Mouse (Mus musculus) MEL (cell line): ENCODE data around the gene Gm3573.
"Not testable (repeated sequence)": the region's sequence is repeated elsewhere in the genome, so short reads cannot be mapped to it uniquely, and the experiment has no call there.

Experiments used
- CTCF ChIP-seq, 3 experiments: IDR thresholded peaks in 2 of 3; conservative IDR thresholded peaks in 1 of 3; 2 replicates each; pipeline ENCODE4 v1.5.1; 2011 to 2012; ENCODE audit warnings: low read length in 3 of 3, low read depth in 2 of 3, mild to moderate bottlenecking in 2 of 3, improper control_type of control experiment in 1 of 3, inconsistent platforms in 1 of 3, mixed read lengths in 1 of 3, moderate library complexity in 1 of 3; ENCODE audit not compliant: control insufficient read depth in 1 of 3, insufficient read depth in 1 of 3, poor library complexity in 1 of 3, severe bottlenecking in 1 of 3
- E2F4 ChIP-seq: IDR thresholded peaks from 2 replicates; pipeline ENCODE4 v1.6.1; 2011; ENCODE audit warnings: low read depth, low read length, improper control_type of control experiment, borderline replicate concordance
- MAX ChIP-seq: IDR thresholded peaks from 2 replicates; pipeline ENCODE4 v1.6.1; 2011; ENCODE audit warnings: low read length, improper control_type of control experiment
- NELFE ChIP-seq: IDR thresholded peaks from 2 replicates; pipeline ENCODE4 v1.6.1; 2011; ENCODE audit warnings: low read depth, low read length, improper control_type of control experiment
- POLR2A ChIP-seq, 2 experiments: IDR thresholded peaks; 2 replicates each; pipeline ENCODE4 v1.6.1; 2011 to 2012; ENCODE audit warnings: low read length in 2 of 2, mild to moderate bottlenecking in 2 of 2, control low read depth in 1 of 2, improper control_type of control experiment in 1 of 2, low read depth in 1 of 2, moderate library complexity in 1 of 2; ENCODE audit not compliant: control insufficient read depth in 1 of 2, insufficient read depth in 1 of 2, poor library complexity in 1 of 2
- POLR2AphosphoS5 ChIP-seq: IDR thresholded peaks from 2 replicates; pipeline ENCODE4 v1.6.1; 2012; ENCODE audit warnings: low read depth, borderline replicate concordance, mild to moderate bottlenecking, inconsistent platforms, low read length, moderate library complexity, mixed read lengths
- SMC3 ChIP-seq: IDR thresholded peaks from 2 replicates; pipeline ENCODE4 v1.6.1; 2011; ENCODE audit warnings: low read depth, low read length, improper control_type of control experiment

DNA sequence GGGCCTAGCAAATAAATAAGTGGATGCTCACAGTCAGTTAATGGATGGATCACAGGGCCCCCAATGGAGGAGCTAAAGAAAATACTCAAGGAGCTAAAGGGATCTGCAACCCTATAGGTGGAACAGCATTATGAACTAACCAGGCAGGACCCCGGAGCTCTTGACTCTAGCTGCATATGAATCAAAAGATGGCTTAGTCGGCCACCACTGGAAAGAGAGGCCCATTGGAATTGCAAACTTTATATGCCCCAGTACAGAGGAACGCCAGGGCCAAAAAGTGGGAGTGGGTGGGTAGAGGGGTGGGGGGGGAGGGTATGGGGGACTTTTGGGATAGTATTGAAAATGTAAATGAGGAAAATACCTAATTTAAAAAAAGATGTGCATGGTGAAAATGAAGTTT, 6.7 kb downstream of the Gm3573 start:
- TF ChIP-seq CTCF (IDR thresholded peaks at IDR 0.05 in 2 of 3, conservative IDR thresholded peaks at IDR 0.05 in 1 of 3; ENCODE audit: control insufficient read depth in 1 of 3, insufficient read depth in 1 of 3, low read depth in 2 of 3, low read length in 3 of 3, poor library complexity in 1 of 3, severe bottlenecking in 1 of 3); NELFE; MAX; POLR2AphosphoS5; POLR2A (IDR thresholded peaks at IDR 0.05; ENCODE audit: control insufficient read depth in 1 of 2, insufficient read depth in 1 of 2, low read depth in 1 of 2, low read length in 2 of 2, poor library complexity in 1 of 2); E2F4; SMC3: not testable (repeated sequence)
